Mouse (Mus musculus): Measurements from ENCODE around the gene Fam171a1. TPM values are rescaled to one million over a fixed set of nuclear protein-coding genes. Genes with fewer than 3 reads are reported as not detected.
A peak's percentile ranks its signal among the peaks of the same experiment; 100 is the strongest.

The Fam171a1 gene
- total RNA-seq, 2 experiments from 2014 or later = 0.61 to 4.3 TPM

- ATAC-seq (replicated peaks; ENCODE audit: low FRiP score, low TSS enrichment, poor library complexity, severe bottlenecking) = no peak
These were observed 104.2 kb downstream of the Fam171a1 start for GRCm38 (mm10) chr2:3218225-3218624.

GRCm38 (mm10) chr2:3228475-3228874 is 114.5 kb downstream of the Fam171a1 start:
- ATAC-seq (replicated peaks; ENCODE audit: low FRiP score, low TSS enrichment, poor library complexity, severe bottlenecking) = peak; percentile 66

GRCm38 (mm10) chr2:3229060-3229459 is 115.0 kb downstream of the Fam171a1 start:
- peak; percentile 91 for ATAC-seq (replicated peaks; ENCODE audit: low FRiP score, low TSS enrichment, poor library complexity, severe bottlenecking)

GRCm38 (mm10) chr2:3239255-3239654 is 125.2 kb downstream of the Fam171a1 start:
- ATAC-seq (replicated peaks; ENCODE audit: low FRiP score, low TSS enrichment, poor library complexity, severe bottlenecking) = no peak

GRCm38 (mm10) chr2:3244251-3244650 is 130.2 kb downstream of the Fam171a1 start:
- no peak for ATAC-seq (replicated peaks; ENCODE audit: low FRiP score, low TSS enrichment, poor library complexity, severe bottlenecking)

GRCm38 (mm10) chr2:3251309-3251708 is 137.3 kb downstream of the Fam171a1 start:
- ATAC-seq (replicated peaks; ENCODE audit: low FRiP score, low TSS enrichment, poor library complexity, severe bottlenecking) = no peak

- no peak for ATAC-seq (replicated peaks; ENCODE audit: low FRiP score, low TSS enrichment, poor library complexity, severe bottlenecking)
These were observed 152.4 kb downstream of the Fam171a1 start for GRCm38 (mm10) chr2:3266466-3266865.

- no peak for ATAC-seq (replicated peaks; ENCODE audit: low FRiP score, low TSS enrichment, poor library complexity, severe bottlenecking)
These were observed 153.9 kb downstream of the Fam171a1 start for GRCm38 (mm10) chr2:3267879-3268278.

- no peak for ATAC-seq (replicated peaks; ENCODE audit: low FRiP score, low TSS enrichment, poor library complexity, severe bottlenecking)
These were observed 159.3 kb downstream of the Fam171a1 start for GRCm38 (mm10) chr2:3273349-3273748.

GRCm38 (mm10) chr2:3276106-3276505 is 162.1 kb downstream of the Fam171a1 start:
- no peak for ATAC-seq (replicated peaks; ENCODE audit: low FRiP score, low TSS enrichment, poor library complexity, severe bottlenecking)

Other genes with a start within 250 kb of the Fam171a1 start
- 25.1 and 28.9 TPM in 2 replicates for gene Nmt2, start 170.0 kb downstream of the Fam171a1 start, total RNA-seq (2014; fragmentation: Nextera tagmentation)
- gene Nmt2, start 170.0 kb downstream of the Fam171a1 start, total RNA-seq (2017) = 45.1 and 46.6 TPM in 2 replicates
- 19.1 and 25.5 TPM in 2 replicates for gene Rpp38, start 218.4 kb downstream of the Fam171a1 start, total RNA-seq (2014; fragmentation: Nextera tagmentation)
- gene Rpp38, start 218.4 kb downstream of the Fam171a1 start, total RNA-seq (2017) = 12.3 and 15.4 TPM in 2 replicates
- not detected in 2 replicates for gene Acbd7, start 221.9 kb downstream of the Fam171a1 start, total RNA-seq (2014; fragmentation: Nextera tagmentation)
- not detected in 2 replicates for gene Acbd7, start 221.9 kb downstream of the Fam171a1 start, total RNA-seq (2017)